Mouse (Mus musculus) limb, embryonic 14.5 days (tissue): ENCODE measurements around the gene Gdpd4. TPM values are rescaled to one million over a fixed set of nuclear protein-coding genes. Genes with fewer than 3 reads are reported as not detected.

Source experiments
- ATAC-seq: fragments of 200-750 bp; cut with Nextera tagmentation; 2 replicates; pipeline ENCODE4 v1.8.0; 2017; ENCODE audit warnings: low read depth, moderate number of reproducible peaks, moderate TSS enrichment; ENCODE audit not compliant: low FRiP score
- DNase-seq: peaks from one replicate; pipeline ENCODE4 v3.0.0-alpha.2; 2015; ENCODE audit warnings: low spot score
- H3K27ac ChIP-seq: fragments of 300-500 bp; sonication (generic); replicated peaks from 2 replicates; pipeline ENCODE4 v1.5.1; 2014; ENCODE audit warnings: low read depth, mild to moderate bottlenecking, low read length, moderate library complexity, mixed read lengths
- H3K27me3 ChIP-seq: fragments of 300-500 bp; sonication (generic); 2 replicates; pipeline ENCODE4 v1.6.1; 2014; ENCODE audit warnings: low read length, mixed read lengths; ENCODE audit not compliant: control insufficient read depth, insufficient read depth
- H3K36me3 ChIP-seq: fragments of 300-500 bp; sonication (generic); 2 replicates; pipeline ENCODE4 v1.6.1; 2014; ENCODE audit warnings: mild to moderate bottlenecking, low read length, moderate library complexity, mixed read lengths; ENCODE audit not compliant: control insufficient read depth, insufficient read depth
- H3K4me1 ChIP-seq: fragments of 300-500 bp; sonication (generic); 2 replicates; pipeline ENCODE4 v1.6.1; 2014; ENCODE audit warnings: antibody characterized with exemption, low read length, mixed read lengths; ENCODE audit not compliant: control insufficient read depth, insufficient read depth
- H3K4me2 ChIP-seq: fragments of 300-500 bp; sonication (generic); replicated peaks from 2 replicates; pipeline ENCODE4 v1.6.1; 2014; ENCODE audit warnings: low read depth, mild to moderate bottlenecking, low read length, moderate library complexity; ENCODE audit not compliant: severe bottlenecking
- H3K4me3 ChIP-seq: fragments of 300-500 bp; sonication (generic); replicated peaks from 2 replicates; pipeline ENCODE4 v1.5.1; 2014; ENCODE audit warnings: low read length
- H3K9ac ChIP-seq: fragments of 300-500 bp; sonication (generic); 2 replicates; pipeline ENCODE4 v1.6.1; 2014; ENCODE audit warnings: mild to moderate bottlenecking, low read depth, low read length, moderate library complexity; ENCODE audit not compliant: severe bottlenecking
- H3K9me3 ChIP-seq: fragments of 300-500 bp; sonication (generic); 2 replicates; pipeline ENCODE4 v1.6.1; 2016; ENCODE audit warnings: low read length; ENCODE audit not compliant: control insufficient read depth
- POLR2A ChIP-seq: fragments of 200-500 bp; IDR thresholded peaks from 2 replicates; pipeline ENCODE4 v1.8.0; 2012; ENCODE audit warnings: inconsistent platforms, mild to moderate bottlenecking, moderate library complexity, borderline replicate concordance; ENCODE audit not compliant: insufficient read depth, insufficient read length; ENCODE audit errors: extremely low read depth
- WGBS: fragments of 180-500 bp; shearing (Covaris S2); extraction: QIAGEN DNeasy Blood & Tissue Kit; methylation state at CpG from one replicate; pipeline ENCODE4 v1.1.7; 2014; 5-methylcytosine and 5-hydroxymethylcytosine counted together
- polyA plus RNA-seq, 2 experiments: library from polyadenylated mRNA; depleted of rRNA in 1 of 2; stranded (reverse) in 1 of 2; unstranded in 1 of 2; fragments of >200 nt; fragmentation: Nextera tagmentation in 1 of 2; extraction: Ambion mirVana in 1 of 2; gene quantifications; 2 replicates each; pipeline versions ENCODE4 v1.2.1 to v1.2.3; 2012 to 2014

Gene Gdpd4
- polyA plus RNA-seq (2012; rRNA removed) = not detected in 2 replicates
- not detected in 2 replicates for polyA plus RNA-seq (2014; fragmentation: Nextera tagmentation; extraction: Ambion mirVana)

DNA sequence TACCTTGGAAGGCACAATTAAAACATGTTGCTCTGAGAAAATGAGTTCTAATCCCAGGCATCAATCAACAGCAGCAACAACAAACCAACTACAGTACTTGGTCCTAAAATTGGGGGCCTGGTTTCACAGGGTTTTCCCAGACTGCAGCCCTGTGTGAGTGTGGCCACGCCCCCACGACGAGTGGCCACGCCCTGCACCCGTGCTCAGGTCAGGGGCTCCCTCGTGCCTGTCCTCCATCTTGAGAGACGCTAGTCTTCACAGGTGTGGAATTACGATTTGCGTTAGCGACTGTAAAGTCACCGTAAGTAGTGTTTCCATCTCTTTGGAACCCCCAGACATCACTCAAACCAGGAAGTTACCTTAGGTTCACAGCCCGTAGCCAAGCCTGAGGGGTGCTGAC, at the start of gene Gdpd4:
Gene Gdpd4, plus strand, starts transcription at position 214 of the 400 bp plus-strand sequence.
- no peaks in the 10 kb centered on the region for H3K9me3 ChIP-seq
- no peaks in the 10 kb centered on the region for H3K4me1 ChIP-seq
- WGBS = 70% methylated on average over 12 of the region's 12 CpGs
- no peak for ATAC-seq
- H3K36me3 ChIP-seq = no peaks in the 10 kb centered on the region
- no peak within 1 kb of the TSS for H3K4me3 ChIP-seq
- no peak for DNase-seq
- no peak within 1 kb of the TSS for H3K27ac ChIP-seq
- no peak within 1 kb of the TSS for H3K9ac ChIP-seq
- no peak for TF ChIP-seq POLR2A
- no peaks in the 10 kb centered on the region for H3K27me3 ChIP-seq
- no peak within 1 kb of the TSS for H3K4me2 ChIP-seq

DNA sequence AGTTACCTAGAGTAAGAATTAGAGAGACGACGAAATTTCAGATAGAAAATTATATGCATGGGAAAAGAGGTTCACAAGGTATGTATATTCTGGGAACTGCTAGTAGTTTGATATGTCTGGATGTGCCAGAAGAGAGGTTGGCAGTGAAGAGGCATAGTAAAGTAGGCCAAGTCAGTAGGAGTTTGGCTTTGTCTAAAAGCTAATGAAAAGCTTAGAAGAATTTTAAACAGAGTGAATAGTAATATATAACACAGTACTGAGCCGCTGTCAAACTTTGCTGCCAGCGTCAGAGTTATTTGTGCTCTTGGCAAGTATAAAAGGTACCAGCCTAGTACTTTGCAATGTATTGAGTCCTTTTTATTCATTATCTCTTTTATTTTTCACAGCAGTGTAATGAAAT, 47.4 kb upstream of the Gdpd4 start:
- ATAC-seq = no peak

DNA sequence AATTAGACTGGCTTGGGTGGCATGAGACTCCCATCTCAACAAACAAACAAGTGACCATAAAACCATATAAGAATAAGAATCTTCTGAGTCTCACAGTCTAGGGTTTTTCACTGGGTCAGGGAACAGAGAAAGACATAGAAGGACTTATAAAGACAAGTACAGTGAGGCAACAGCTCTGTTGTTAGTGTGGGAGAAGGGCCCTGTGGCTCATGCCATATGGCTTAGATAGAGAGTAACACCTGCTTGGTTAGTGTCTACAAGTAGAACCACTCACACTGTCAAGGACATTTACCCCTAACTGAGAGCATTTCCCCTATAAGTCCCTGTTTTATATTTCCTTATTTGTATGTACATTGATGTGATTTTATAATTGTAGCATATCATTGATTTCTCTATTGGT, 46.4 kb upstream of the Gdpd4 start:
- Histone ChIP-seq H3K4me3 (no peak overlapping the region), H3K9ac (no peak overlapping the region), H3K36me3 (no peaks in the 10 kb centered on the region), H3K9me3 (no peaks in the 10 kb centered on the region), H3K27me3 (no peaks in the 10 kb centered on the region), H3K4me1 (no peaks in the 10 kb centered on the region), H3K27ac (no peak overlapping the region), H3K4me2 (no peak overlapping the region)
- DNase-seq = no peak
- ATAC-seq = no peak
- TF ChIP-seq POLR2A = no peak

More for the DNA sequence above, 47.4 kb upstream of the Gdpd4 start:
- H3K9ac ChIP-seq = no peak overlapping the region
- WGBS = 95% methylated on average over 4 of the region's 4 CpGs
- no peaks in the 10 kb centered on the region for H3K4me1 ChIP-seq
- no peak overlapping the region for H3K27ac ChIP-seq
- no peak overlapping the region for H3K4me2 ChIP-seq
- H3K9me3 ChIP-seq = no peaks in the 10 kb centered on the region
- no peak for TF ChIP-seq POLR2A
- no peak for DNase-seq
- H3K27me3 ChIP-seq = no peaks in the 10 kb centered on the region
- no peaks in the 10 kb centered on the region for H3K36me3 ChIP-seq
- H3K4me3 ChIP-seq = no peak overlapping the region

DNA sequence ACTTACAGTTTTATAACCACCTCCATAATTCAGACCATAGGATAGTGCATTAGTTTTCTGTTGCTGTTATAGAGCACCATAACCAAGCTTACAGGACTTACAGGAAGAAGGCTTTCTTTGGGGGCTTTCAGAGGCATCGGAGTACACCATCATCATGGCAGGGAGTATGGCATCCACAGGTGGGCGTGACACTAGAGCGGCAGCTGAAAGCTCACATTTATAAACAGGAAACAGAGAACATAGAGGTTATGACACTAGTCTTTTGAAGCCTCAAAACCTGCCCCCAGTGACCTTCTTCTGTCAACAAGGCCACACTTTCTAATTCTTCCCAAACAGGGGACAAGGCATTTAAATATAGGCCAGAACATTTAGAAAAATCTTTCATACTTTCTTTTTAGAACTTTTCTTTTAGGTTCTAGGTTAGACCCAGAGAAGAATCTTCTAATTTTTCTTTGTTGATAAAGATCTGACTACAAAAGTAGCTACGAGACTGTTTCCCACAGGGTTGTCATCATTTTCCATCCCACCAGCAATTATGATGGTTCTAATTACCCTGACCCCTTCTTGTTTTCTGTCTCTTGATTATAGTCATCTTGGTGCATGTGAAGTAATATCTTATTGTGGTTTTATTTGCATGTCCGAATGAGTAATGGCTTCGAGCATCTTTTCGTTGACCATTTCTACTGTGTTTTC, 41.8 kb upstream of the Gdpd4 start:
- Histone ChIP-seq H3K27ac (no peak overlapping the region), H3K9ac (no peak overlapping the region), H3K27me3 (no peaks in the 10 kb centered on the region), H3K4me2 (no peak overlapping the region), H3K36me3 (no peaks in the 10 kb centered on the region), H3K4me1 (no peaks in the 10 kb centered on the region), H3K9me3 (no peaks in the 10 kb centered on the region), H3K4me3 (no peak overlapping the region)
- 86% methylated on average over 7 of the region's 7 CpGs for WGBS
- no peak for TF ChIP-seq POLR2A
- DNase-seq = no peak
- ATAC-seq = no peak

DNA sequence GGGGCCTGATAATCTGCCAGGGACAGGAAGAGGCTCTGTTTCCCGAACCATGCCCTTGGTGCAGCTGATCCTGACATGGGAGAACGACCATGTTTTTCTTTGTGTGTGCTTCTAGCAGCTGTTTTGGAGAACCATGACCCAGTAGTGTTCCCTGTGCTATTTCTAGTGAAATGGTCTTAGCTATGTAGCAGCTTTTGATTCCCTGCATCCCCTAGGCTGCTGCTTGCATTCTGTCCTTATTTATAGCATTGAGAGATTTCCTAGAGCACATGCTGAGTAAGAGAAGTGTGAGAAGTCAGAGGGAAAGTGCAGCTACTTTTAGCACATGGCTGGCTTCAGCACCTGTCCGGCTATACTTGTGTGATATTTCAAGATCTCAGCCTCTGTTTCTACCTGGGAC, 8.1 kb upstream of the Gdpd4 start:
- Histone ChIP-seq H3K4me3 (no peak overlapping the region), H3K9me3 (no peaks in the 10 kb centered on the region), H3K4me2 (no peak overlapping the region), H3K4me1 (no peaks in the 10 kb centered on the region), H3K27ac (no peak overlapping the region), H3K36me3 (peaks cover 13% of the 10 kb centered on the region), H3K27me3 (no peaks in the 10 kb centered on the region), H3K9ac (no peak overlapping the region)
- peak; percentile 62; the same call in 1 of the 2 replicates for ATAC-seq
- DNase-seq = no peak
- no peak for TF ChIP-seq POLR2A
- WGBS = 82% methylated on average over 3 of the region's 3 CpGs
